8 mouse cellular contexts compared by ENCODE assay signal in the genomic region with DNA sequence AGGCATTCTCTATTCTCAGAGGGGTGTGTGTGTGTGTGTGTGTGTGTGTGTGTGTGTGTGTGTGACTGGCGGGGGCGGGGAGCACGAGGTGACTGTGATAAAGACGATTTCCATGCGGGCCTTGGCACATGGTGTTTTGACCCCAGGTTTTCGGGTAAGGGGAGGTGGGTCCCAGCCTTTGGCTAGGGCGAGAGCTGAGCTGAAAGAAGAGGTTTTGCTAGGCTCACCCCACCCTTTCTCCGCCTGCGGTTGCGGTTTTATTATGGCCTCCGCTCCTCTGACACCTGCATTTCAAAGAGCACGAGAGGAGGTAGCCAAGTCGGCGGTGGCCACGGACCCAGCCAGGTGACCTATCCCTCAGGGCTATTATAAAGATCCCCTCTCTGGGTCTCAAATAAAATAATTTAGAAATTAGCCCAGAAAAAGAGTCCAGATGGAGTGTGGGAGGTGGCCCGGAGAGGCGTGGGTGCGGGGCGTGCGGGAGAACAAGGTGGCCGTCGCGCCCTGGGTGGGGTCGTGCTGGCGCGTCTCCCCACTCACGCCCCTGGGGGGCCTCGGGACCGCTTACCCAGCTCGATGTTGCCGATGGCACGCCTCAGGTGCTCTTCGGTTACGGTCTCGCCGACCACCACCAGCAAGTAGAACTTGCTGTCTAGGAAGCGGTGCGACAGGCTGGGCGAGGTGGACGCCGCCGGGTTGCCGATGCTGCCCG. TPM values are rescaled to one million over a fixed set of nuclear protein-coding genes. Genes with fewer than 3 reads are reported as not detected.
DNase-seq lines count a peak whose midpoint lies in the region; ATAC-seq and TF ChIP-seq lines count a peak whose summit lies in the region.

No protein-coding gene starts in this region.

- under 1% methylated on average over 42 of the region's 44 CpGs for WGBS in lung, adult 2 months
- under 1% methylated on average over 16 of the region's 44 CpGs for WGBS in embryonic facial prominence, embryonic 14.5 days
- WGBS in hindbrain, embryonic 14.5 days = under 1% methylated on average over 43 of the region's 44 CpGs
- WGBS in midbrain, embryonic 10.5 days = under 1% methylated on average over 44 of the region's 44 CpGs

- DNase-seq in lung, adult 2 months = peak; percentile 22
- DNase-seq in lung, postnatal 4 days = no peak
- DNase-seq in adrenal gland, postnatal 25 days = peak; percentile 25
- DNase-seq in embryonic facial prominence, embryonic 14.5 days (ENCODE audit: low spot score) = no peak
- DNase-seq in hindbrain, embryonic 14.5 days (ENCODE audit: low spot score) = no peak
- no peak for DNase-seq in midbrain, embryonic 10.5 days (ENCODE audit: low spot score)

- ATAC-seq in embryonic facial prominence, embryonic 14.5 days (ENCODE audit: low read depth) = peak; percentile 5
- peak; percentile 38 for ATAC-seq in hindbrain, embryonic 14.5 days (ENCODE audit: low FRiP score)
- no peak for ATAC-seq in erythroid progenitor cell, adult 5-6 weeks (replicated peaks; ENCODE audit: low FRiP score, poor library complexity, severe bottlenecking)
- no peak for ATAC-seq in monocyte, adult 5-6 weeks (replicated peaks; ENCODE audit: insufficient number of reproducible peaks, low FRiP score, low TSS enrichment, poor library complexity, severe bottlenecking)

- peak overlapping the region; percentile 78 for H3K4me3 ChIP-seq in lung, adult 2 months (replicated peaks; ENCODE audit: extremely low read depth, low read depth, low read length)
- peak overlapping the region; percentile 76 for H3K4me3 ChIP-seq in embryonic facial prominence, embryonic 14.5 days (ENCODE audit: low read depth, low read length)
- H3K4me3 ChIP-seq in hindbrain, embryonic 14.5 days (replicated peaks; ENCODE audit: low read length) = peak overlapping the region; percentile 93
- H3K4me3 ChIP-seq in midbrain, embryonic 10.5 days = peak overlapping the region; percentile 88

- H3K27me3 ChIP-seq in embryonic facial prominence, embryonic 14.5 days (replicated peaks; ENCODE audit: control insufficient read depth, insufficient read depth, low read length) = no peaks in the 10 kb centered on the region
- no peaks in the 10 kb centered on the region for H3K27me3 ChIP-seq in hindbrain, embryonic 14.5 days (ENCODE audit: control insufficient read depth, insufficient read depth, low read length)
- H3K27me3 ChIP-seq in midbrain, embryonic 10.5 days (ENCODE audit: low read depth, poor library complexity, severe bottlenecking) = no peaks in the 10 kb centered on the region

- H3K4me1 ChIP-seq in lung, adult 2 months (ENCODE audit: control insufficient read depth, insufficient read depth, low read length) = peaks cover 5% of the 10 kb centered on the region; the same call in 1 of the 2 replicates
- H3K4me1 ChIP-seq in embryonic facial prominence, embryonic 14.5 days (ENCODE audit: control insufficient read depth, insufficient read depth, low read length) = peaks cover 17% of the 10 kb centered on the region
- H3K4me1 ChIP-seq in hindbrain, embryonic 14.5 days (replicated peaks; ENCODE audit: control insufficient read depth, insufficient read depth, low read length) = peaks cover 32% of the 10 kb centered on the region
- H3K4me1 ChIP-seq in midbrain, embryonic 10.5 days = peaks cover 54% of the 10 kb centered on the region

- H3K9ac ChIP-seq in embryonic facial prominence, embryonic 14.5 days (ENCODE audit: low read depth, low read length) = peak overlapping the region; percentile 75
- peak overlapping the region; percentile 100 for H3K9ac ChIP-seq in hindbrain, embryonic 14.5 days

- no peaks in the 10 kb centered on the region for H3K9me3 ChIP-seq in embryonic facial prominence, embryonic 14.5 days (ENCODE audit: control insufficient read depth, low read length)
- no peaks in the 10 kb centered on the region for H3K9me3 ChIP-seq in hindbrain, embryonic 14.5 days (ENCODE audit: control insufficient read depth, low read length)
- H3K9me3 ChIP-seq in midbrain, embryonic 10.5 days (replicated peaks) = no peaks in the 10 kb centered on the region

- no peaks in the 10 kb centered on the region for H3K36me3 ChIP-seq in embryonic facial prominence, embryonic 14.5 days (ENCODE audit: control insufficient read depth, insufficient read depth, low read length)
- H3K36me3 ChIP-seq in hindbrain, embryonic 14.5 days (replicated peaks; ENCODE audit: control insufficient read depth, insufficient read depth) = peaks cover 14% of the 10 kb centered on the region
- H3K36me3 ChIP-seq in midbrain, embryonic 10.5 days = peaks cover 14% of the 10 kb centered on the region

- H3K4me2 ChIP-seq in embryonic facial prominence, embryonic 14.5 days (ENCODE audit: low read depth, low read length) = peak overlapping the region; percentile 95
- H3K4me2 ChIP-seq in hindbrain, embryonic 14.5 days (replicated peaks) = peak overlapping the region; percentile 97

- TF ChIP-seq POLR2A in lung, adult 2 months (IDR thresholded peaks at IDR 0.05; ENCODE audit: borderline replicate concordance, extremely low read depth, low read depth, low read length) = no peak

- H3K27ac ChIP-seq in embryonic facial prominence, embryonic 14.5 days (replicated peaks; ENCODE audit: low read depth, low read length) = peak overlapping the region; percentile 84
- H3K27ac ChIP-seq in hindbrain, embryonic 14.5 days = peak overlapping the region; percentile 99
- H3K27ac ChIP-seq in midbrain, embryonic 10.5 days (replicated peaks) = peak overlapping the region; percentile 96

- no peak for TF ChIP-seq CTCF in lung, adult 2 months (IDR thresholded peaks at IDR 0.05; ENCODE audit: insufficient read depth, low read length)

RNA-seq across cellular contexts. Expression of a gene that starts 0.4 kb away (rescaled TPM):
- 2.3 and 4.1 TPM in 2 replicates for polyA plus RNA-seq in lung, adult 2 months (2012; rRNA removed)
- 69.6 and 75.6 TPM in 2 replicates for total RNA-seq in adrenal gland, postnatal 25 days (2021)
- polyA plus RNA-seq in embryonic facial prominence, embryonic 14.5 days (2014; fragmentation: Nextera tagmentation; extraction: Ambion mirVana) = 203 and 242 TPM in 2 replicates
- 2,185 and 2,283 TPM in 2 replicates for polyA plus RNA-seq in hindbrain, embryonic 14.5 days (2014; fragmentation: Nextera tagmentation; extraction: Ambion mirVana)
- 665 and 916 TPM in 2 replicates for polyA plus RNA-seq in midbrain, embryonic 10.5 days (2016; fragmentation: Nextera tagmentation; extraction: Ambion mirVana)
- not detected in 2 replicates for total RNA-seq in erythroid progenitor cell, adult 5-6 weeks (2015; ENCODE audit: low replicate concordance)
- total RNA-seq in erythroid progenitor cell, adult 5-6 weeks (2017; ENCODE audit: low replicate concordance) = 0.13 TPM in 1 of 2 replicates, not detected in the other
- 0.11 to 0.19 TPM (median 0.19 TPM) in 3 replicates for total RNA-seq in monocyte, adult 5-6 weeks (2017)

Comparison
In these comparisons a context has a peak if more than half of its experiments do, and no peak if none do; other contexts are left out.
1. DNase-seq: peak in lung, adult 2 months (single experiment) and adrenal gland, postnatal 25 days (single experiment); none in lung, postnatal 4 days (0 of 2), embryonic facial prominence, embryonic 14.5 days (single experiment), hindbrain, embryonic 14.5 days (single experiment) and midbrain, embryonic 10.5 days (single experiment).
2. ATAC-seq: peak in embryonic facial prominence, embryonic 14.5 days (single experiment) and hindbrain, embryonic 14.5 days (single experiment); none in erythroid progenitor cell, adult 5-6 weeks (single experiment) and monocyte, adult 5-6 weeks (single experiment).
3. RNA of a gene that starts 0.4 kb away (polyA plus RNA-seq): 2,185 to 2,283 TPM in hindbrain, embryonic 14.5 days, 665 to 916 TPM in midbrain, embryonic 10.5 days and 203 to 242 TPM in embryonic facial prominence, embryonic 14.5 days; 2.3 to 4.1 TPM in lung, adult 2 months; every median in the first group is over 10 times any median in the second.
4. Peak in every context shown above with its lines, with median percentiles within 50 percentile points of each other: H3K4me3 ChIP-seq and H3K27ac ChIP-seq.